10 mouse cellular contexts compared by ENCODE assay signal in genomic region chr5:122166636-122167161, GRCm38 (mm10). TPM values are rescaled to one million over a fixed set of nuclear protein-coding genes. Genes with fewer than 3 reads are reported as not detected.
DNase-seq lines count a peak whose midpoint lies in the region; ATAC-seq and TF ChIP-seq lines count a peak whose summit lies in the region.
"Had no signal": no experiment of that assay in that cellular context is flagged by ENCODE, and none has a peak within 500 bp of the region (broad histone marks: within the 10 kb centered on the region; RNA-seq: fewer than 3 reads in every experiment).

No protein-coding gene starts in this region.

- DNase-seq in heart, postnatal 0 days (ENCODE audit: low spot score) = no peak
- no peak for DNase-seq in G1E (ENCODE audit: low spot score)
- no peak for DNase-seq in retina, postnatal 1 day
- no peak for DNase-seq in spleen, postnatal 36 days (ENCODE audit: low spot score in 2 of 2)
- DNase-seq: thymus, postnatal 36 days had no signal

- 0 out of 2 replicates have a peak overlapping the region, but pooled peaks have one; percentile 2 for H3K4me2 ChIP-seq in heart, postnatal 0 days (ENCODE audit: low read depth, low read length)
- H3K4me2 ChIP-seq in heart, embryonic 11.5 days = no peak overlapping the region

- no peak for TF ChIP-seq EP300 in heart, postnatal 0 days (IDR thresholded peaks at IDR 0.05; ENCODE audit: low read depth)

- 0 out of 2 replicates have a peak overlapping the region, but pooled peaks have one; percentile 23 for H3K9ac ChIP-seq in heart, postnatal 0 days (replicated peaks; ENCODE audit: low read depth, low read length)
- H3K9ac ChIP-seq in heart, embryonic 11.5 days (ENCODE audit: low read depth, low read length) = no peak overlapping the region

- H3K4me1 ChIP-seq in heart, postnatal 0 days (ENCODE audit: control insufficient read depth, insufficient read depth) = peaks cover 67% of the 10 kb centered on the region
- peaks cover 48% of the 10 kb centered on the region for H3K4me1 ChIP-seq in heart, embryonic 11.5 days (ENCODE audit: control insufficient read depth, insufficient read depth, low read length)
- peaks cover 60% of the 10 kb centered on the region for H3K4me1 ChIP-seq in G1E (ENCODE audit: insufficient read depth, low read depth, low read length)
- H3K4me1 ChIP-seq in cortical plate, adult 2 months (ENCODE audit: control insufficient read depth, insufficient read depth, low read length) = peaks cover 38% of the 10 kb centered on the region

- 38% methylated on average over 8 of the region's 8 CpGs for WGBS in heart, postnatal 0 days
- WGBS in heart, embryonic 11.5 days (ENCODE audit: insufficient replicate concordance) = 63% methylated on average over 8 of the region's 8 CpGs

- peak overlapping the region; percentile 74 for H3K27ac ChIP-seq in heart, postnatal 0 days (ENCODE audit: low read depth)
- H3K27ac ChIP-seq in heart, embryonic 11.5 days (ENCODE audit: low read depth, low read length) = no peak overlapping the region; the same call in 1 of the 2 replicates
- H3K27ac ChIP-seq in cortical plate, adult 2 months (ENCODE audit: insufficient read depth, low read length) = peak overlapping the region; percentile 48; the same call in 1 of the 2 replicates

- H3K9me3 ChIP-seq in heart, postnatal 0 days (replicated peaks; ENCODE audit: control insufficient read depth, low read length) = no peaks in the 10 kb centered on the region
- H3K9me3 ChIP-seq in heart, embryonic 11.5 days (replicated peaks; ENCODE audit: control insufficient read depth, low read length) = no peaks in the 10 kb centered on the region
- no peaks in the 10 kb centered on the region for H3K9me3 ChIP-seq in G1E (replicated peaks)

- no peak for ATAC-seq in heart, postnatal 0 days (ENCODE audit: insufficient read depth, low read depth)
- ATAC-seq in heart, embryonic 11.5 days (replicated peaks; ENCODE audit: insufficient number of reproducible peaks, low FRiP score, low TSS enrichment) = no peak
- peak; percentile 8; the same call in 1 of the 2 replicates for ATAC-seq in G1E (ENCODE audit: extremely low read depth, insufficient number of reproducible peaks, low FRiP score, poor library complexity, severe bottlenecking)
- ATAC-seq in megakaryocyte progenitor cell, adult 5-6 weeks (replicated peaks; ENCODE audit: poor library complexity) = peak; percentile 72
- ATAC-seq in monocyte, adult 5-6 weeks (replicated peaks; ENCODE audit: insufficient number of reproducible peaks, low FRiP score, low TSS enrichment, poor library complexity, severe bottlenecking) = no peak

- H3K36me3 ChIP-seq in heart, postnatal 0 days (replicated peaks; ENCODE audit: control insufficient read depth, insufficient read depth, low read length) = peaks cover 66% of the 10 kb centered on the region
- peaks cover 35% of the 10 kb centered on the region for H3K36me3 ChIP-seq in heart, embryonic 11.5 days (ENCODE audit: control insufficient read depth, insufficient read depth, low read length)
- H3K36me3 ChIP-seq in G1E (replicated peaks) = peaks cover 100% of the 10 kb centered on the region

- TF ChIP-seq POLR2A in cortical plate, adult 2 months (IDR thresholded peaks at IDR 0.05; ENCODE audit: extremely low read depth, insufficient read depth, low read length) = no peak

- H3K27me3 ChIP-seq in heart, postnatal 0 days (ENCODE audit: control insufficient read depth, insufficient read depth, low read length) = no peaks in the 10 kb centered on the region
- no peaks in the 10 kb centered on the region for H3K27me3 ChIP-seq in heart, embryonic 11.5 days (ENCODE audit: control insufficient read depth, insufficient read depth, low read length)
- no peaks in the 10 kb centered on the region for H3K27me3 ChIP-seq in G1E (ENCODE audit: insufficient read depth, low read length)

- no peak for TF ChIP-seq CTCF in heart, postnatal 0 days (IDR thresholded peaks at IDR 0.05; ENCODE audit: low read depth)
- no peak for TF ChIP-seq CTCF in G1E (IDR thresholded peaks at IDR 0.05; ENCODE audit: low read depth, low read length)
- TF ChIP-seq CTCF in cortical plate, adult 2 months (IDR thresholded peaks at IDR 0.05; ENCODE audit: extremely low read depth, insufficient read depth, low read length) = no peak

- no peak overlapping the region for H3K4me3 ChIP-seq in heart, postnatal 0 days (ENCODE audit: low read depth, low read length)
- no peak overlapping the region for H3K4me3 ChIP-seq in heart, embryonic 11.5 days (ENCODE audit: low read depth, low read length)
- peak overlapping the region; percentile 39; the same call in 1 of the 2 replicates for H3K4me3 ChIP-seq in G1E (ENCODE audit: low read depth, low read length)
- H3K4me3 ChIP-seq in cortical plate, adult 2 months (ENCODE audit: insufficient read depth, low read length) = no peak overlapping the region
- H3K4me3 ChIP-seq: erythroblast, embryonic 14.5 days had no signal

RNA-seq across cellular contexts. Expression of gene Ppp1cc, which starts 8.6 kb away (rescaled TPM):
- 199 and 295 TPM in 2 replicates for total RNA-seq in heart, postnatal 0 days (2014; rRNA removed; ENCODE audit: low replicate concordance)
- polyA plus RNA-seq in heart, postnatal 0 days (2015; fragmentation: Nextera tagmentation; extraction: Ambion mirVana) = 146 and 157 TPM in 2 replicates
- polyA plus RNA-seq in heart, embryonic 11.5 days (2014; fragmentation: Nextera tagmentation; extraction: Ambion mirVana) = 216 and 225 TPM in 2 replicates
- total RNA-seq in G1E (2014; fragmentation: Nextera tagmentation) = 269 and 270 TPM in 2 replicates
- 293 and 329 TPM in 2 replicates for total RNA-seq in G1E (2017)
- polyA plus RNA-seq in G1E (2012) = 148 and 214 TPM in 2 replicates
- 186 and 195 TPM in 2 replicates for polyA plus RNA-seq in cortical plate, adult 2 months (2012; rRNA removed)
- 431 and 436 TPM in 2 replicates for total RNA-seq in megakaryocyte progenitor cell, adult 5-6 weeks (2015)
- total RNA-seq in megakaryocyte progenitor cell, adult 5-6 weeks (2017) = 207 and 219 TPM in 2 replicates
- 150 to 191 TPM (median 177 TPM) in 3 replicates for total RNA-seq in monocyte, adult 5-6 weeks (2017)

RNA-seq across cellular contexts. Expression of gene Ccdc63, which starts 26.1 kb away (rescaled TPM):
- total RNA-seq in heart, postnatal 0 days (2014; rRNA removed; ENCODE audit: low replicate concordance) = not detected in 2 replicates
- 0.26 and 0.27 TPM in 2 replicates for polyA plus RNA-seq in heart, postnatal 0 days (2015; fragmentation: Nextera tagmentation; extraction: Ambion mirVana)
- polyA plus RNA-seq in heart, embryonic 11.5 days (2014; fragmentation: Nextera tagmentation; extraction: Ambion mirVana) = 0.47 and 0.51 TPM in 2 replicates
- total RNA-seq in G1E (2014; fragmentation: Nextera tagmentation) (not detected in 2 replicates), G1E (2017) (0.16 and 0.29 TPM in 2 replicates)
- not detected in 2 replicates for polyA plus RNA-seq in G1E (2012)
- polyA plus RNA-seq in cortical plate, adult 2 months (2012; rRNA removed) = 0.17 and 0.44 TPM in 2 replicates
- total RNA-seq in megakaryocyte progenitor cell, adult 5-6 weeks (2015) = 0.51 and 0.52 TPM in 2 replicates
- 1.5 and 3.5 TPM in 2 replicates for total RNA-seq in megakaryocyte progenitor cell, adult 5-6 weeks (2017)
- total RNA-seq in monocyte, adult 5-6 weeks (2017) = 0.48 TPM in 1 of 3 replicates, not detected in the others
- polyA plus RNA-seq: erythroblast, embryonic 14.5 days had no signal

RNA-seq across cellular contexts. Expression of gene Hvcn1, which starts 39.9 kb away (rescaled TPM):
- 0.23 and 2.6 TPM in 2 replicates for total RNA-seq in heart, postnatal 0 days (2014; rRNA removed; ENCODE audit: low replicate concordance)
- 1.2 and 2.1 TPM in 2 replicates for polyA plus RNA-seq in heart, postnatal 0 days (2015; fragmentation: Nextera tagmentation; extraction: Ambion mirVana)
- 1.7 and 2.7 TPM in 2 replicates for polyA plus RNA-seq in heart, embryonic 11.5 days (2014; fragmentation: Nextera tagmentation; extraction: Ambion mirVana)
- 0.24 and 1.6 TPM in 2 replicates for total RNA-seq in G1E (2014; fragmentation: Nextera tagmentation)
- 0.06 and 0.27 TPM in 2 replicates for total RNA-seq in G1E (2017)
- polyA plus RNA-seq in G1E (2012) = 0.20 and 0.27 TPM in 2 replicates
- 3.6 and 3.9 TPM in 2 replicates for polyA plus RNA-seq in cortical plate, adult 2 months (2012; rRNA removed)
- total RNA-seq in megakaryocyte progenitor cell, adult 5-6 weeks (2015) = 44.0 and 65.8 TPM in 2 replicates
- total RNA-seq in megakaryocyte progenitor cell, adult 5-6 weeks (2017) = 56.6 and 72.3 TPM in 2 replicates
- 25.7 to 39.4 TPM (median 30.3 TPM) in 3 replicates for total RNA-seq in monocyte, adult 5-6 weeks (2017)

Comparison
In these comparisons a context has a peak if more than half of its experiments do, and no peak if none do; other contexts are left out.
1. ATAC-seq: peak in G1E (single experiment) and megakaryocyte progenitor cell, adult 5-6 weeks (single experiment); none in heart, postnatal 0 days (single experiment), heart, embryonic 11.5 days (single experiment) and monocyte, adult 5-6 weeks (single experiment).